Mouse (Mus musculus) lung, postnatal 0 days (tissue): Measurements from ENCODE around the gene Dnaja2.

Experiments used
- CTCF ChIP-seq: IDR thresholded peaks from 2 replicates; pipeline ENCODE4 v1.5.1; 2016; ENCODE audit warnings: antibody characterized with exemption, mild to moderate bottlenecking
- EP300 ChIP-seq: IDR thresholded peaks from 2 replicates; pipeline ENCODE4 v1.6.1; 2016; ENCODE audit warnings: antibody characterized with exemption, mild to moderate bottlenecking, control low read depth

DNA sequence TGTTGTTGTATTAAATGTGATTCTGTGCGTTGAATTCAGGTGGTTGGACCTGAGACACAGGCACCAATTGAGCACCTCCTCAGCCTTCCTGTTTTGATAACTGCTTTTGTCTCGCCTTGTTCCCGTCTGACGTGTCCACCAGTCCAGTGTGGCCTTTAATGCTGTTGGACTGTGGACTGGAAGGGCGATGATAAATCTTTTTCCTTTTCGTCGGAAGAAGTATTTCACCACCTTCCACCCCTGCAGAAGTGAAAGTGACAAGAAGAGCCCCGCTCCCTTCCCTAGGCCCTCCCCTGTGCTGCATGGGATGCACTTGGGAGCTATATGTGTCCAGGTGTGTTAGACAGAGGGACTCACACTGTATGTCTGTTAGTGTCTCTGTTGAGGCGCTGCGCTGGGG is 54.7 kb downstream of the Dnaja2 start:
- no peak for TF ChIP-seq CTCF
- no peak for TF ChIP-seq EP300
